Mouse (Mus musculus) embryonic facial prominence, embryonic 14.5 days (tissue): ENCODE measurements around the gene Fam71d. TPM values are rescaled to one million over a fixed set of nuclear protein-coding genes. Genes with fewer than 3 reads are reported as not detected.
A peak's percentile ranks its signal among the peaks of the same experiment; 100 is the strongest.

ENCODE experiments used
- ATAC-seq: fragments of 200-750 bp; cut with Nextera tagmentation; 2 replicates; pipeline ENCODE4 v1.8.0; 2017; ENCODE audit warnings: low read depth, moderate number of reproducible peaks, moderate TSS enrichment
- DNase-seq: peaks from one replicate; pipeline ENCODE4 v3.0.0-alpha.2; 2015; ENCODE audit warnings: low spot score
- H3K27ac ChIP-seq: fragments of 300-500 bp; sonication (generic); replicated peaks from 2 replicates; pipeline ENCODE4 v1.5.1; 2014; ENCODE audit warnings: low read depth, mild to moderate bottlenecking, low read length, moderate library complexity
- H3K27me3 ChIP-seq: fragments of 300-500 bp; sonication (generic); replicated peaks from 2 replicates; pipeline ENCODE4 v1.6.1; 2014; ENCODE audit warnings: low read length; ENCODE audit not compliant: control insufficient read depth, insufficient read depth
- H3K36me3 ChIP-seq: fragments of 300-500 bp; sonication (generic); 2 replicates; pipeline ENCODE4 v1.6.1; 2014; ENCODE audit warnings: low read length, mixed read lengths; ENCODE audit not compliant: control insufficient read depth, insufficient read depth
- H3K4me1 ChIP-seq: fragments of 300-500 bp; sonication (generic); 2 replicates; pipeline ENCODE4 v1.6.1; 2014; ENCODE audit warnings: antibody characterized with exemption, low read length; ENCODE audit not compliant: control insufficient read depth, insufficient read depth
- H3K4me2 ChIP-seq: fragments of 300-500 bp; sonication (generic); 2 replicates; pipeline ENCODE4 v1.6.1; 2014; ENCODE audit warnings: low read depth, mild to moderate bottlenecking, low read length, moderate library complexity, mixed read lengths
- H3K4me3 ChIP-seq: fragments of 300-500 bp; sonication (generic); 2 replicates; pipeline ENCODE4 v1.5.1; 2014; ENCODE audit warnings: low read depth, mild to moderate bottlenecking, low read length
- H3K9ac ChIP-seq: fragments of 300-500 bp; sonication (generic); 2 replicates; pipeline ENCODE4 v1.6.1; 2014; ENCODE audit warnings: low read depth, mild to moderate bottlenecking, low read length, moderate library complexity, mixed read lengths
- H3K9me3 ChIP-seq: fragments of 300-500 bp; sonication (generic); 2 replicates; pipeline ENCODE4 v1.6.1; 2016; ENCODE audit warnings: low read length; ENCODE audit not compliant: control insufficient read depth
- WGBS: fragments of 180-500 bp; shearing (Covaris S2); extraction: QIAGEN DNeasy Blood & Tissue Kit; methylation state at CpG from one replicate; pipeline ENCODE4 v1.1.7; 2014; 5-methylcytosine and 5-hydroxymethylcytosine counted together
- polyA plus RNA-seq: library from polyadenylated mRNA; unstranded; fragments of >200 nt; fragmentation: Nextera tagmentation; extraction: Ambion mirVana; gene quantifications from 2 replicates; pipeline ENCODE4 v1.2.1, GENCODE M21; 2014

The Fam71d gene
- not detected in 2 replicates for polyA plus RNA-seq

GRCm38 (mm10) chr12:78691325-78691724 is at the start of gene Fam71d:
Fam71d (plus strand) TSS chr12:78691535.
- Histone ChIP-seq H3K36me3 (no peaks in the 10 kb centered on the region), H3K4me2 (no peak within 1 kb of the TSS), H3K4me1 (no peaks in the 10 kb centered on the region), H3K9ac (no peak within 1 kb of the TSS), H3K27ac (no peak within 1 kb of the TSS), H3K4me3 (no peak within 1 kb of the TSS), H3K9me3 (no peaks in the 10 kb centered on the region), H3K27me3 (no peaks in the 10 kb centered on the region)
- peak; percentile 22 for DNase-seq
- ATAC-seq, result no peak
- WGBS, result 57% methylated on average over 1 of the region's 1 CpGs

GRCm38 (mm10) chr12:78643691-78644090 is 47.6 kb upstream of the Fam71d start:
- no peak for ATAC-seq
- Histone ChIP-seq H3K4me2 (no peak overlapping the region), H3K4me1 (no peaks in the 10 kb centered on the region), H3K4me3 (no peak overlapping the region), H3K9me3 (no peaks in the 10 kb centered on the region), H3K27me3 (no peaks in the 10 kb centered on the region), H3K36me3 (no peaks in the 10 kb centered on the region), H3K9ac (no peak overlapping the region), H3K27ac (no peak overlapping the region)
- 65% methylated on average over 2 of the region's 2 CpGs for WGBS
- DNase-seq, result peak; percentile 4

GRCm38 (mm10) chr12:78645282-78645681 is 46.1 kb upstream of the Fam71d start:
- H3K4me3 ChIP-seq, result no peak overlapping the region
- H3K4me2 ChIP-seq, result no peak overlapping the region
- 92% methylated on average over 1 of the region's 1 CpGs for WGBS
- H3K27ac ChIP-seq, result no peak overlapping the region
- no peak overlapping the region for H3K9ac ChIP-seq
- no peaks in the 10 kb centered on the region for H3K9me3 ChIP-seq
- no peaks in the 10 kb centered on the region for H3K36me3 ChIP-seq
- no peaks in the 10 kb centered on the region for H3K27me3 ChIP-seq
- H3K4me1 ChIP-seq, result no peaks in the 10 kb centered on the region
- no peak for ATAC-seq
- DNase-seq, result no peak

- ATAC-seq, result no peak
- no peak overlapping the region for H3K4me2 ChIP-seq
- WGBS, result 57% methylated on average over 2 of the region's 2 CpGs
These were observed 31.5 kb upstream of the Fam71d start for GRCm38 (mm10) chr12:78659718-78660304.

GRCm38 (mm10) chr12:78678101-78678806 is 13.1 kb upstream of the Fam71d start:
- no peaks in the 10 kb centered on the region for H3K4me1 ChIP-seq
- H3K9ac ChIP-seq, result no peak overlapping the region
- DNase-seq, result no peak
- WGBS, result 82% methylated on average over 5 of the region's 5 CpGs
- no peaks in the 10 kb centered on the region for H3K27me3 ChIP-seq
- H3K27ac ChIP-seq, result no peak overlapping the region
- H3K9me3 ChIP-seq, result no peaks in the 10 kb centered on the region
- H3K36me3 ChIP-seq, result no peaks in the 10 kb centered on the region
- no peak for ATAC-seq
- no peak overlapping the region for H3K4me3 ChIP-seq
- no peak overlapping the region for H3K4me2 ChIP-seq

More at GRCm38 (mm10) chr12:78659718-78660304, 31.5 kb upstream of the Fam71d start:
- Histone ChIP-seq H3K27me3 (no peaks in the 10 kb centered on the region), H3K9me3 (no peaks in the 10 kb centered on the region), H3K4me3 (no peak overlapping the region), H3K9ac (no peak overlapping the region), H3K4me1 (no peaks in the 10 kb centered on the region), H3K27ac (no peak overlapping the region), H3K36me3 (no peaks in the 10 kb centered on the region)
- DNase-seq, result no peak

GRCm38 (mm10) chr12:78678807-78679189 is 12.5 kb upstream of the Fam71d start:
- Histone ChIP-seq H3K9ac (no peak overlapping the region), H3K9me3 (no peaks in the 10 kb centered on the region), H3K4me3 (no peak overlapping the region), H3K4me2 (no peak overlapping the region), H3K27me3 (no peaks in the 10 kb centered on the region), H3K36me3 (no peaks in the 10 kb centered on the region), H3K4me1 (no peaks in the 10 kb centered on the region), H3K27ac (no peak overlapping the region)
- ATAC-seq (no peak), DNase-seq (no peak)
- WGBS, result 81% methylated on average over 2 of the region's 2 CpGs

GRCm38 (mm10) chr12:78681048-78681447 is 10.3 kb upstream of the Fam71d start:
- no peaks in the 10 kb centered on the region for H3K27me3 ChIP-seq
- no peak overlapping the region for H3K4me2 ChIP-seq
- no peak overlapping the region for H3K27ac ChIP-seq
- no peaks in the 10 kb centered on the region for H3K4me1 ChIP-seq
- H3K9me3 ChIP-seq, result no peaks in the 10 kb centered on the region
- no peaks in the 10 kb centered on the region for H3K36me3 ChIP-seq
- ATAC-seq, result no peak
- H3K9ac ChIP-seq, result no peak overlapping the region
- H3K4me3 ChIP-seq, result no peak overlapping the region
- DNase-seq, result no peak
- 83% methylated on average over 2 of the region's 2 CpGs for WGBS

GRCm38 (mm10) chr12:78682279-78682678 is 9.1 kb upstream of the Fam71d start:
- 72% methylated on average over 4 of the region's 4 CpGs for WGBS
- Histone ChIP-seq H3K27me3 (no peaks in the 10 kb centered on the region), H3K4me3 (no peak overlapping the region), H3K4me1 (no peaks in the 10 kb centered on the region), H3K27ac (no peak overlapping the region), H3K36me3 (no peaks in the 10 kb centered on the region), H3K9ac (no peak overlapping the region), H3K9me3 (no peaks in the 10 kb centered on the region), H3K4me2 (no peak overlapping the region)
- ATAC-seq (no peak), DNase-seq (no peak)
